Comparison of ENCODE assay signal across 8 mouse cellular contexts in the genomic region with DNA sequence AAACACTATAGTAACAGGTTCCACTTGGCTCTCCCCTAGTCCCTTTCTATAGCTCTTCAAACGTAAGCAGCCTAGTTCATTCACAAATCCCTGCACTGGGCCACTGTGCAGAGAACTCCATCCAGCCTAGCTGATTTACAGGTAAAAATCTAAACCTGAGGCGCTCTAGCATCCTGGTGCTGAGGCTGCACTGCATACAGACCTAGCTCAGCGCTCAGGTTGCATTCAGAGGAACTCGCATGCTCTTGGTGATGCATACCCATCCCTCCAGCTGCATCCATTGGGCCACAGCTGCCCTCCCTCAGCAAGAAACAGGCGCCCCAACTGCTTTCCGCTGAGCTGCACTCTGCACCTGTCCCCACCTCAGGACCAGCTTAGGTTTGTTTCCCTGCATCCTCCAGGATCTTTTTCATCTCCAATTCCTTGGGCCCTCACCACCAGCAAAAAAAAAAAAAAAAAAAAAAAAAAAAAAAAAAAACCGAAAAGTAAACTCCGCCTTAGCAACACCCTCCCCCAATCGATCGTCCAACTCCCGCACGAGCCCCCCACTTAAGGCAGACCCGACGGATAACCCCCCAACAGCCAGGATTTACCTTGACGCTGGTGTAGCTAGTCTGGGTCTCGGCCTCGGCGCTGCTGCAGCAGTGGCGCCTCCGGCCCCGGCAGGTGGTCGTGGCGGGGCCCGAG. TPM values are rescaled to one million over a fixed set of nuclear protein-coding genes. Genes with fewer than 3 reads are reported as not detected.
DNase-seq lines count a peak whose midpoint lies in the region; ATAC-seq and TF ChIP-seq lines count a peak whose summit lies in the region.

No protein-coding gene starts in this region.

- peak overlapping the region; percentile 100 for H3K4me2 ChIP-seq in kidney, embryonic 14.5 days (replicated peaks; ENCODE audit: low read depth, low read length)
- peak overlapping the region; percentile 100 for H3K4me2 ChIP-seq in hindbrain, embryonic 12.5 days (replicated peaks)
- H3K4me2 ChIP-seq in liver, embryonic 14.5 days (ENCODE audit: low read depth), result peak overlapping the region; percentile 57

- H3K4me1 ChIP-seq in kidney, embryonic 14.5 days (ENCODE audit: control insufficient read depth, insufficient read depth, low read length), result no peaks in the 10 kb centered on the region
- no peaks in the 10 kb centered on the region; the same call in 1 of the 2 replicates for H3K4me1 ChIP-seq in brown adipose tissue, adult 24 weeks (ENCODE audit: control insufficient read depth, insufficient read depth, insufficient read length, low read length)
- H3K4me1 ChIP-seq in hindbrain, embryonic 12.5 days, result peaks cover 3% of the 10 kb centered on the region
- H3K4me1 ChIP-seq in liver, embryonic 14.5 days (replicated peaks; ENCODE audit: control insufficient read depth in 2 of 2, insufficient read depth in 2 of 2, low read length in 1 of 2), result no peaks in the 10 kb centered on the region

- TF ChIP-seq EP300 in liver, embryonic 14.5 days (IDR thresholded peaks at IDR 0.05; ENCODE audit: low read depth), result no peak

- DNase-seq in kidney, adult 11 months, result no peak
- DNase-seq in liver, embryonic 14.5 days (ENCODE audit: low read depth in 3 of 3, low spot score in 3 of 3), result no peak
- DNase-seq in right cerebral cortex, postnatal 36 days (ENCODE audit: low spot score in 2 of 2), result peak; percentile 24 to 36
- DNase-seq in gastrocnemius, adult 8-10 months (ENCODE audit: low spot score in 2 of 2), result no peak
- DNase-seq in gastrocnemius, postnatal 14 days, result no peak

- no peak for TF ChIP-seq CTCF in liver, embryonic 14.5 days (IDR thresholded peaks at IDR 0.05; ENCODE audit: low read depth)

- H3K27me3 ChIP-seq in kidney, embryonic 14.5 days (ENCODE audit: control insufficient read depth, insufficient read depth, low read length), result peaks cover 27% of the 10 kb centered on the region
- peaks cover 25% of the 10 kb centered on the region for H3K27me3 ChIP-seq in hindbrain, embryonic 12.5 days
- peaks cover 24% of the 10 kb centered on the region for H3K27me3 ChIP-seq in liver, embryonic 14.5 days (ENCODE audit: control insufficient read depth, insufficient read depth, low read length)

- peak overlapping the region; percentile 68; the same call in 1 of the 2 replicates for H3K9ac ChIP-seq in kidney, embryonic 14.5 days (ENCODE audit: low read depth, low read length)
- peak overlapping the region; percentile 69 for H3K9ac ChIP-seq in hindbrain, embryonic 12.5 days
- no peak overlapping the region for H3K9ac ChIP-seq in liver, embryonic 14.5 days (replicated peaks)

- H3K27ac ChIP-seq in kidney, embryonic 14.5 days (ENCODE audit: low read depth, low read length), result no peak overlapping the region
- H3K27ac ChIP-seq in brown adipose tissue, adult 24 weeks (replicated peaks; ENCODE audit: low read depth, low read length), result no peak overlapping the region
- no peak overlapping the region for H3K27ac ChIP-seq in hindbrain, embryonic 12.5 days
- no peak overlapping the region for H3K27ac ChIP-seq in liver, embryonic 14.5 days

- no peaks in the 10 kb centered on the region for H3K9me3 ChIP-seq in kidney, embryonic 14.5 days (ENCODE audit: control insufficient read depth, low read length)
- H3K9me3 ChIP-seq in hindbrain, embryonic 12.5 days (replicated peaks), result no peaks in the 10 kb centered on the region
- no peaks in the 10 kb centered on the region for H3K9me3 ChIP-seq in liver, embryonic 14.5 days (ENCODE audit: control insufficient read depth, low read length)

- ATAC-seq in kidney, embryonic 14.5 days (ENCODE audit: low FRiP score, low TSS enrichment), result peak; percentile 11; the same call in 1 of the 2 replicates
- 0 out of 2 replicates have a peak, but pooled peaks have one; percentile 48 for ATAC-seq in hindbrain, embryonic 12.5 days (ENCODE audit: low FRiP score)
- ATAC-seq in liver, embryonic 14.5 days (ENCODE audit: insufficient read depth), result no peak

- no peaks in the 10 kb centered on the region for H3K36me3 ChIP-seq in kidney, embryonic 14.5 days (ENCODE audit: control insufficient read depth, insufficient read depth, low read length)
- no peaks in the 10 kb centered on the region for H3K36me3 ChIP-seq in hindbrain, embryonic 12.5 days
- H3K36me3 ChIP-seq in liver, embryonic 14.5 days (replicated peaks; ENCODE audit: control insufficient read depth, insufficient read depth, low read depth), result no peaks in the 10 kb centered on the region

- H3K4me3 ChIP-seq in kidney, embryonic 14.5 days (ENCODE audit: low read length), result peak overlapping the region; percentile 73
- peak overlapping the region; percentile 40 for H3K4me3 ChIP-seq in brown adipose tissue, adult 24 weeks (ENCODE audit: insufficient read depth, low read depth, low read length)
- peak overlapping the region; percentile 78 for H3K4me3 ChIP-seq in hindbrain, embryonic 12.5 days
- H3K4me3 ChIP-seq in liver, embryonic 14.5 days (ENCODE audit: insufficient read depth in 1 of 2, low read depth in 2 of 2, low read length in 2 of 2), result peak overlapping the region in 1 of 2 experiments; percentile 42; a peak in 2 of 4 replicates

- WGBS in kidney, embryonic 14.5 days, result 2% methylated on average over 23 of the region's 24 CpGs
- WGBS in hindbrain, embryonic 12.5 days, result under 1% methylated on average over 24 of the region's 24 CpGs
- WGBS in liver, embryonic 14.5 days (ENCODE audit: insufficient replicate concordance), result 6% methylated on average over 24 of the region's 24 CpGs

- intact Hi-C loops in gastrocnemius, postnatal 14 days (cut with DNase I; ENCODE audit: low total_unique reads), result no loop called here

RNA-seq across cellular contexts. Expression of gene Pde8b, which starts 28.1 kb away (rescaled TPM):
- 7.1 and 9.5 TPM in 2 replicates for polyA plus RNA-seq in kidney, embryonic 14.5 days (2014; fragmentation: Nextera tagmentation; extraction: Ambion mirVana)
- polyA plus RNA-seq in brown adipose tissue, adult 24 weeks (2012; ENCODE audit: insufficient read depth, insufficient read length, missing spikeins), result not detected in 2 replicates
- 3.4 and 5.3 TPM in 2 replicates for polyA plus RNA-seq in hindbrain, embryonic 12.5 days (2016; fragmentation: Nextera tagmentation; extraction: Ambion mirVana)
- 0.28 and 0.40 TPM in 2 replicates for polyA plus RNA-seq in liver, embryonic 14.5 days (2012; rRNA removed)
- polyA plus RNA-seq in liver, embryonic 14.5 days (2014; fragmentation: Nextera tagmentation; extraction: Ambion mirVana), result 0.14 and 0.37 TPM in 2 replicates
- total RNA-seq in gastrocnemius, adult 8-10 months (2022), result 1 to 10 TPM in 3 of 4 experiments, under 1 TPM in 1; 0.94 to 4.4 (median 1.7) TPM
- 1 to 10 TPM; 3.9 to 5.1 TPM for total RNA-seq in gastrocnemius, postnatal 14 days (2021)

Comparison
In these comparisons a context has a peak if more than half of its experiments do, and no peak if none do; other contexts are left out.
1. DNase-seq: peak in right cerebral cortex, postnatal 36 days (2 of 2); none in kidney, adult 11 months (single experiment), liver, embryonic 14.5 days (0 of 3), gastrocnemius, adult 8-10 months (0 of 2) and gastrocnemius, postnatal 14 days (single experiment).
2. Peak in every context shown above with its lines, with median percentiles within 50 percentile points of each other: H3K4me2 ChIP-seq.